Mouse (Mus musculus): ENCODE measurements around the gene Mcpt2. TPM values are rescaled to one million over a fixed set of nuclear protein-coding genes. Genes with fewer than 3 reads are reported as not detected.
"Not testable (repeated sequence)": the region's sequence is repeated elsewhere in the genome, so short reads cannot be mapped to it uniquely, and the experiment has no call there.

Mcpt2 gene
- polyA plus RNA-seq, 1 experiment from 2014 or later = not detected

DNA sequence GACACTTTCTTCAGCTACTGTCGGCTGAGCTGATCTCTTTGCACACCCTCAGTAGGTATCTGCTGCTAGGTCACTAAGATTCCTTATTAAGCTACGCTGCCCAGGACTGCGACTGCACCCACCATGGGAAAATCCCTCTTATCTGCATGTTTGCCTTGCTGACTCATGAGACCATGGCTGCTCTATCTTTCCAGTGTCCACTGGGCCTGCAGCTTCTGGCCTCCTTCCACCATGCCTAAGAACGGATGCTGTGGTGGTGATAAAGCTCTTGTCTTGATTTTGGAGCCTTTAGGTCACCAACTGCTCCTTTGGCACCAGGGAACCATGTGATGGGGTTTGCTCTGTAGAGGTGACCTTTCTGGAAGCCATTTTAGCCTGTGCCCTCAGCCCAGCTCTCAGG lies 15.9 kb downstream of the Mcpt2 start:
- 89% methylated on average over 4 of the region's 4 CpGs for WGBS
- no peak overlapping the region for H3K4me2 ChIP-seq (ENCODE audit: low read depth, low read length, severe bottlenecking)
- H3K9ac ChIP-seq (ENCODE audit: low read length) = no peak overlapping the region
- DNase-seq (ENCODE audit: low spot score) (no peak), ATAC-seq (replicated peaks; ENCODE audit: low FRiP score) (no peak)
- H3K27me3 ChIP-seq (ENCODE audit: control insufficient read depth, insufficient read depth, low read length) = no peaks in the 10 kb centered on the region
- H3K36me3 ChIP-seq (ENCODE audit: control insufficient read depth, insufficient read depth, low read length) = no peaks in the 10 kb centered on the region
- no peaks in the 10 kb centered on the region for H3K4me1 ChIP-seq (replicated peaks; ENCODE audit: control insufficient read depth, insufficient read depth, low read length)
- H3K9me3 ChIP-seq (ENCODE audit: control insufficient read depth, low read length) = no peaks in the 10 kb centered on the region
- H3K27ac ChIP-seq (ENCODE audit: low read depth, low read length) = no peak overlapping the region
- no peak overlapping the region for H3K4me3 ChIP-seq (ENCODE audit: low read depth, low read length)

DNA sequence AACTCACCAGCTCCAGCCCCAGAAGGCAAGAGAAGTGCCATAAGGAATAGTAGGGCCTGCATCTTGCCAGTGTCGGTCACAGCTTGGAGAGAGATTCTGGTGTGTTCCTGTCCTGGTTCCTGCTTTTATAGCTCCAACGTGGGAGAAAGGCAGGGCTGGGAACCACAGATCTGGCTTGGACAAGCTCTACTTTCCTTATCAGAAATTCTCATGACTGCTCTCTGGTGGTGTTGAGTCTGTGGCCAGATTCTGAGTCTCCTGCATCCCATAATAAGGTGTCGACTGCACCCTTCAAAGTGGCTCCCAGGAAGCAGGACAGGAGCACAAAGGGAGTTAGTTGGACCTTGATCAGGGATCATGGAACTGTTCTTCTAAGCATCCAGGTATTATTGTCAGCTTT lies 20.4 kb downstream of the Mcpt2 start, which contains the start of gene Mcpt4:
TSS of gene Mcpt4 (minus strand) at position 101 of the 400 bp plus-strand sequence.
- H3K4me3 ChIP-seq (ENCODE audit: low read depth, low read length); H3K4me1 ChIP-seq (replicated peaks; ENCODE audit: control insufficient read depth, insufficient read depth, low read length); H3K36me3 ChIP-seq (ENCODE audit: control insufficient read depth, insufficient read depth, low read length); H3K27me3 ChIP-seq (ENCODE audit: control insufficient read depth, insufficient read depth, low read length); H3K9me3 ChIP-seq (ENCODE audit: control insufficient read depth, low read length); H3K4me2 ChIP-seq (ENCODE audit: low read depth, low read length, severe bottlenecking); H3K27ac ChIP-seq (ENCODE audit: low read depth, low read length); ATAC-seq (replicated peaks; ENCODE audit: low FRiP score); DNase-seq (ENCODE audit: low spot score); H3K9ac ChIP-seq (ENCODE audit: low read length): not testable (repeated sequence)
- 81% methylated on average over 3 of the region's 3 CpGs for WGBS

DNA sequence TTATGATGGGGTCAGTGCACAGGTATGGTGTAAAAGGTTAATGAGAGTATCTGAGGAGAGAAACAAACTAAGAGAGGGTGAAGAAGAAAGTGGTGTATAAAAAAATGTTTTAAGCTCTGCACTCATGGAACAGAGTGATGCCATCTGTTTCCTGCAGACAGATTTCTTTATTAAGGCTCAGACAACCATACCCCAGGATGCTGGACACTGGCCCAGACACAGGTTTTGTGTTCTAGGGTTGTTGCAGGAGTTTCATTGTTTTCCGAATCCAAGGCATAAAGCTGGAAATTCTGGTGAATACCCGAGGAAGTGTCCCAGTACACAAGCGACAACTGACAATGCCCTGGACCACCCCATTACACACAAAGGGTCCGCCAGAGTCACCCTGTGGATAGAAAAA lies 40.2 kb downstream of the Mcpt2 start:
- no peak for DNase-seq (ENCODE audit: low spot score)
- no peak for ATAC-seq (replicated peaks; ENCODE audit: low FRiP score)
- H3K27me3 ChIP-seq (ENCODE audit: control insufficient read depth, insufficient read depth, low read length) = no peaks in the 10 kb centered on the region
- WGBS = 85% methylated on average over 4 of the region's 4 CpGs
- no peak overlapping the region for H3K27ac ChIP-seq (ENCODE audit: low read depth, low read length)
- no peak overlapping the region for H3K4me3 ChIP-seq (ENCODE audit: low read depth, low read length)
- H3K9me3 ChIP-seq (ENCODE audit: control insufficient read depth, low read length) = no peaks in the 10 kb centered on the region
- H3K36me3 ChIP-seq (ENCODE audit: control insufficient read depth, insufficient read depth, low read length) = no peaks in the 10 kb centered on the region
- no peaks in the 10 kb centered on the region for H3K4me1 ChIP-seq (replicated peaks; ENCODE audit: control insufficient read depth, insufficient read depth, low read length)
- H3K9ac ChIP-seq (ENCODE audit: low read length) = no peak overlapping the region
- no peak overlapping the region for H3K4me2 ChIP-seq (ENCODE audit: low read depth, low read length, severe bottlenecking)

DNA sequence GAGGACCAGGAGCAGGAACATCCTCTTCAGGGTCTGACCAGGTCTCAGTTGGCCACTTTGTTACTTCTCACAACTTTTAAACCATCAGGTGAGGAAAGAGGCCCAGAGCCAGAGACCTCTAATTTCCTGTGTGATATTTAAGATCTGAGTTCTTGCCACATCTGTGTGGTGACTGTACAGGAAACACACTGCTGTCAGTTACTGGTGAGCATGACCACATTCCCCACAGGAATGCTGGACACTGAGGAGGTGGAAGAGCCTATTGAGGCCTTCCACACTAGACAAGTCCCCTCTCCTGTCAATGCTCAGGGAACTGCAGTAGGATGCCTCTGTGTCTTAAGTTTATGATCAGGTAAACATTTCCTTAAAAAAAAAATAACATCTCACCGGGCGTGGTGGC lies 43.3 kb downstream of the Mcpt2 start, which contains the start of gene Mcpt8:
TSS of gene Mcpt8 (minus strand) at position 107 of the 400 bp plus-strand sequence.
- 95% methylated on average over 2 of the region's 2 CpGs for WGBS
- no peaks in the 10 kb centered on the region for H3K9me3 ChIP-seq (ENCODE audit: control insufficient read depth, low read length)
- H3K36me3 ChIP-seq (ENCODE audit: control insufficient read depth, insufficient read depth, low read length) = no peaks in the 10 kb centered on the region
- no peaks in the 10 kb centered on the region for H3K27me3 ChIP-seq (ENCODE audit: control insufficient read depth, insufficient read depth, low read length)
- no peak for DNase-seq (ENCODE audit: low spot score)
- H3K9ac ChIP-seq (ENCODE audit: low read length) = no peak within 1 kb of the TSS
- H3K27ac ChIP-seq (ENCODE audit: low read depth, low read length) = no peak within 1 kb of the TSS
- no peak within 1 kb of the TSS for H3K4me2 ChIP-seq (ENCODE audit: low read depth, low read length, severe bottlenecking)
- no peaks in the 10 kb centered on the region for H3K4me1 ChIP-seq (replicated peaks; ENCODE audit: control insufficient read depth, insufficient read depth, low read length)
- H3K4me3 ChIP-seq (ENCODE audit: low read depth, low read length) = no peak within 1 kb of the TSS
- ATAC-seq (replicated peaks; ENCODE audit: low FRiP score) = no peak

DNA sequence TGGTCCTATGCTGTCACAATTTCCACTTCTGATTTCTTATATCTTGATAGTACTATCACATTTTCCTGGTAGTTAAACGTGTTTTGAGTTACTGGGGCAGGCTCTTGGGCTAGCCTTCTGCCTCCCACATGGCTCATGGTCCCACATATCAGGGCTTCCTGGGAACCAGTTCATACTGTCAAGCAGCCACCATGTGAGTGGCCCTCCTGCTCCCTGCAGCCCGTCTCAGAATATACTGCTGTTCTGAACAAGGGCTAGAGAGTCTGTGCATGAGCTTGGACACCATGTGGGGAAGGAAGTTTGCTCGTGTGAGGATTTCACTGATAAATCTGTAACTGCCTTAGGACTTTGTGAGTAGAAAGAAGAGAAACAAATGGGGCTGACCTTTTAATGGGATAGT lies 44.9 kb downstream of the Mcpt2 start:
- H3K4me1 ChIP-seq (replicated peaks; ENCODE audit: control insufficient read depth, insufficient read depth, low read length) = no peaks in the 10 kb centered on the region
- WGBS = 82% methylated on average over 3 of the region's 3 CpGs
- no peak overlapping the region for H3K9ac ChIP-seq (ENCODE audit: low read length)
- no peak overlapping the region for H3K27ac ChIP-seq (ENCODE audit: low read depth, low read length)
- H3K4me3 ChIP-seq (ENCODE audit: low read depth, low read length) = no peak overlapping the region
- ATAC-seq (replicated peaks; ENCODE audit: low FRiP score) (no peak), DNase-seq (ENCODE audit: low spot score) (no peak)
- no peaks in the 10 kb centered on the region for H3K27me3 ChIP-seq (ENCODE audit: control insufficient read depth, insufficient read depth, low read length)
- H3K9me3 ChIP-seq (ENCODE audit: control insufficient read depth, low read length) = no peaks in the 10 kb centered on the region
- no peaks in the 10 kb centered on the region for H3K36me3 ChIP-seq (ENCODE audit: control insufficient read depth, insufficient read depth, low read length)
- no peak overlapping the region for H3K4me2 ChIP-seq (ENCODE audit: low read depth, low read length, severe bottlenecking)

DNA sequence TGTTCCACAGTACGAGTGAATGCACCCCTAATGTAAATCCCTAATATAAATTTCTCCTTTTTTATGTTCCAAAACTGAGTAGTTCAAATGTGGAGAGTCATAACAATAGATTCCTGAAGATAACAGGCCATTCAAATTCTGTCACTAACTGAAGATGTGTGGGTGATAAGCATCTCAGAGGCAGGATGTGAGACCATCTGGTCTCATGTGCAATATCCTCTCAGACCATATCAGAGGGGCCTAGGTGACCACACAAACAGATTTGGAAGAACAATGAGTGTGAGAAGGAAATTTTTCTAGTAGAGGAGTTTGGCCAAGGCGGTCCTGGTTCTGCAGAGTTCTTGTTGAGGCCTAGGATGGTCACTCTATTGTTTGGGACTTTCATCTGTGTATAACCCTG lies 51.5 kb downstream of the Mcpt2 start:
- H3K4me3 ChIP-seq (ENCODE audit: low read depth, low read length) = no peak overlapping the region
- no peaks in the 10 kb centered on the region for H3K9me3 ChIP-seq (ENCODE audit: control insufficient read depth, low read length)
- no peak overlapping the region for H3K27ac ChIP-seq (ENCODE audit: low read depth, low read length)
- no peaks in the 10 kb centered on the region for H3K4me1 ChIP-seq (replicated peaks; ENCODE audit: control insufficient read depth, insufficient read depth, low read length)
- H3K9ac ChIP-seq (ENCODE audit: low read length) = no peak overlapping the region
- no peaks in the 10 kb centered on the region for H3K27me3 ChIP-seq (ENCODE audit: control insufficient read depth, insufficient read depth, low read length)
- no peak for ATAC-seq (replicated peaks; ENCODE audit: low FRiP score)
- 66% methylated on average over 2 of the region's 2 CpGs for WGBS
- no peak overlapping the region for H3K4me2 ChIP-seq (ENCODE audit: low read depth, low read length, severe bottlenecking)
- H3K36me3 ChIP-seq (ENCODE audit: control insufficient read depth, insufficient read depth, low read length) = no peaks in the 10 kb centered on the region
- no peak for DNase-seq (ENCODE audit: low spot score)

Small RNA genes within 50 kb of the gene (microRNA-seq; reads per million reads assigned to microRNA genes)
- gene Mir6949 (ENCODE audit: insufficient number of aligned reads) = not detected

Other genes starting within 250 kb of the Mcpt2 start
- gene Nfatc4, start 218.9 kb upstream of the Mcpt2 start, polyA plus RNA-seq (2014; fragmentation: Nextera tagmentation; extraction: Ambion mirVana) = 30.8 and 32.7 TPM in 2 replicates
- 20.2 and 20.3 TPM in 2 replicates for gene Nynrin, start 188.0 kb upstream of the Mcpt2 start, polyA plus RNA-seq (2014; fragmentation: Nextera tagmentation; extraction: Ambion mirVana)
- 0.37 TPM in 1 of 2 replicates, not detected in the other for gene Cbln3, start 157.6 kb upstream of the Mcpt2 start, polyA plus RNA-seq (2014; fragmentation: Nextera tagmentation; extraction: Ambion mirVana)
- gene Khnyn, start 157.1 kb upstream of the Mcpt2 start, polyA plus RNA-seq (2014; fragmentation: Nextera tagmentation; extraction: Ambion mirVana) = 13.6 and 14.9 TPM in 2 replicates
- gene Sdr39u1, start 141.7 kb upstream of the Mcpt2 start, polyA plus RNA-seq (2014; fragmentation: Nextera tagmentation; extraction: Ambion mirVana) = 38.0 and 48.6 TPM in 2 replicates
- not detected in 2 replicates for gene Cma1, start 97.4 kb upstream of the Mcpt2 start, polyA plus RNA-seq (2014; fragmentation: Nextera tagmentation; extraction: Ambion mirVana)
- gene Cma2, start 91.1 kb upstream of the Mcpt2 start, polyA plus RNA-seq (2014; fragmentation: Nextera tagmentation; extraction: Ambion mirVana) = not detected in 2 replicates
- not detected in 2 replicates for gene Mcpt1, start 24.1 kb upstream of the Mcpt2 start, polyA plus RNA-seq (2014; fragmentation: Nextera tagmentation; extraction: Ambion mirVana)
- not detected in 2 replicates for gene Mcpt9, start 11.5 kb upstream of the Mcpt2 start, polyA plus RNA-seq (2014; fragmentation: Nextera tagmentation; extraction: Ambion mirVana)
- not detected in 2 replicates for gene Mcpt4, start 20.3 kb downstream of the Mcpt2 start, polyA plus RNA-seq (2014; fragmentation: Nextera tagmentation; extraction: Ambion mirVana)
- gene Mcpt8, start 43.2 kb downstream of the Mcpt2 start, polyA plus RNA-seq (2014; fragmentation: Nextera tagmentation; extraction: Ambion mirVana) = not detected in 2 replicates
- gene Ctsg, start 60.5 kb downstream of the Mcpt2 start, polyA plus RNA-seq (2014; fragmentation: Nextera tagmentation; extraction: Ambion mirVana) = not detected in 2 replicates
- not detected in 2 replicates for gene Gzme, start 78.6 kb downstream of the Mcpt2 start, polyA plus RNA-seq (2014; fragmentation: Nextera tagmentation; extraction: Ambion mirVana)
- gene Gzmd, start 90.6 kb downstream of the Mcpt2 start, polyA plus RNA-seq (2014; fragmentation: Nextera tagmentation; extraction: Ambion mirVana) = not detected in 2 replicates
- gene Gzmg, start 117.5 kb downstream of the Mcpt2 start, polyA plus RNA-seq (2014; fragmentation: Nextera tagmentation; extraction: Ambion mirVana) = not detected in 2 replicates
- gene Gzmn, start 132.6 kb downstream of the Mcpt2 start, polyA plus RNA-seq (2014; fragmentation: Nextera tagmentation; extraction: Ambion mirVana) = not detected in 2 replicates
- gene Gzmf, start 169.4 kb downstream of the Mcpt2 start, polyA plus RNA-seq (2014; fragmentation: Nextera tagmentation; extraction: Ambion mirVana) = not detected in 2 replicates
- gene Gzmc, start 192.6 kb downstream of the Mcpt2 start, polyA plus RNA-seq (2014; fragmentation: Nextera tagmentation; extraction: Ambion mirVana) = not detected in 2 replicates
- gene Gzmb, start 220.2 kb downstream of the Mcpt2 start, polyA plus RNA-seq (2014; fragmentation: Nextera tagmentation; extraction: Ambion mirVana) = not detected in 2 replicates

Measured in forebrain, embryonic 11.5 days (tissue).